Mouse (Mus musculus) ES-Bruce4 (cell line): ENCODE measurements at regions not wholly inside any gene's neighbourhood (a gene's known extent, or its start where the extent isn't known, plus 50 kb on each side); places are given as distances from the start of the nearest gene placed in this dataset.

Experiments used
- H3K27ac ChIP-seq: 2 replicates; pipeline ENCODE4 v1.5.1; 2012; ENCODE audit warnings: low read length, inconsistent platforms; ENCODE audit not compliant: insufficient read depth
- H3K27me3 ChIP-seq: 2 replicates; pipeline ENCODE4 v1.6.1; 2012; ENCODE audit warnings: mild to moderate bottlenecking, low read length, inconsistent platforms; ENCODE audit not compliant: control insufficient read depth, poor library complexity, insufficient read depth, severe bottlenecking
- H3K36me3 ChIP-seq: 2 replicates; pipeline ENCODE4 v1.6.1; 2012; ENCODE audit warnings: inconsistent platforms, mild to moderate bottlenecking, low read length, moderate library complexity; ENCODE audit not compliant: control insufficient read depth, poor library complexity, insufficient read depth, severe bottlenecking
- H3K4me1 ChIP-seq: one replicate; pipeline ENCODE4 v1.8.1; 2011; ENCODE audit warnings: low read length; ENCODE audit not compliant: control insufficient read depth, insufficient read depth
- H3K4me3 ChIP-seq: 2 replicates; pipeline ENCODE4 v1.5.1; 2011; ENCODE audit warnings: low read depth, mild to moderate bottlenecking, low read length
- H3K9ac ChIP-seq: 2 replicates; pipeline ENCODE4 v1.6.1; 2012; ENCODE audit warnings: low read depth, mild to moderate bottlenecking, inconsistent platforms; ENCODE audit not compliant: poor library complexity, severe bottlenecking
- H3K9me3 ChIP-seq: replicated peaks from 2 replicates; pipeline ENCODE4 v1.6.1; 2012; ENCODE audit warnings: mild to moderate bottlenecking, low read length, inconsistent platforms; ENCODE audit not compliant: control insufficient read depth, poor library complexity, insufficient read depth, severe bottlenecking
- CTCF ChIP-seq: IDR thresholded peaks from one replicate; pipeline ENCODE4 v1.8.1; 2011; ENCODE audit warnings: low read depth, low read length
- EP300 ChIP-seq: IDR thresholded peaks from 2 replicates; pipeline ENCODE4 v1.6.1; 2011; ENCODE audit warnings: low read depth, low read length; ENCODE audit not compliant: insufficient read depth
- POLR2A ChIP-seq: IDR thresholded peaks from one replicate; pipeline ENCODE4 v1.8.1; 2011; ENCODE audit warnings: low read length; ENCODE audit not compliant: insufficient read depth

- Histone ChIP-seq H3K36me3 (no peaks in the 10 kb centered on the region), H3K9ac (no peak overlapping the region), H3K27me3 (no peaks in the 10 kb centered on the region), H3K27ac (no peak overlapping the region), H3K4me1 (no peaks in the 10 kb centered on the region), H3K4me3 (no peak overlapping the region), H3K9me3 (no peaks in the 10 kb centered on the region)
- TF ChIP-seq EP300 (no peak), POLR2A (no peak), CTCF (no peak)
Measured at GRCm38 (mm10) chr10:21789847-21790530, 92.0 kb upstream of the Sgk1 start.

DNA sequence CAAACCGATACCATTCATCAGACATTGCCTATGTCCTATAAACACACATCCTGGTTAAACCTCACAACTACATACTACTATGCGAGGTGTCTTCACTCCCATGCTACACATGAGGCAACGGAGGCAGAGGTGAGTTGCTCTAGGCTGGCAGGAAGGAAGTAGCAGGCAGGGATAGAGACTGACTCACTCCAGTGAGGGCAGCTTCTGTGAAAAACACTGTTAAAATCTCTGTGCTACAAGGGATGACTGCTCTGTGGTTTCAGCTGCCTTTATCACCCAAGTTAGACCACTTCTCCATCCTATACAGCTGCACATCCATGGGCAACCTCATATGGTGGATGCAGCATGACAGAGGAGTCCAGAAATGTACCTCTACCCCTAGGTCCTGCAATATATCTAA lies 91.0 kb upstream of the Sgk1 start:
- H3K4me3 ChIP-seq: no peak overlapping the region
- H3K36me3 ChIP-seq: no peaks in the 10 kb centered on the region
- H3K9me3 ChIP-seq: no peaks in the 10 kb centered on the region
- TF ChIP-seq CTCF: no peak
- H3K4me1 ChIP-seq: no peaks in the 10 kb centered on the region
- H3K27ac ChIP-seq: no peak overlapping the region
- H3K9ac ChIP-seq: no peak overlapping the region
- no peaks in the 10 kb centered on the region for H3K27me3 ChIP-seq

DNA sequence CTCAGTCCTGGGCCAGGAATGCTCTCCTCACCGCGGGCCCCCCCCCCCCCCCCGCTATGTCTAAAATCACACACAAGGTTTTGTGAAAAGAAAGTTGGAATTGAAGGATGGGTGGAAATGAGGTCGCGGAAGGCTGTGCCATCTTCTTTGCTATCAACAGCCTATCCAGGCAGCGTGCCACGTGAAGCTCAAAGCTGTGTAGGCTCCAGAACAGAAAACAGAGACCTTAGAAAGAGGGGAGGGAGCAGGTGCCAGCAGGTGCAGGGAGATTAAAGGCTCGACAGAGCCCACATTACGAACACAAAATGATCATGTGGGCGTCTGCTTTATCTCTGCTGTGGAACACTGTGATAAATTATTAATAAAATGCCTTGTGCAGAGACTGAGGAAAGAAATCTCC lies 89.6 kb upstream of the Sgk1 start:
- H3K4me1 ChIP-seq: no peaks in the 10 kb centered on the region
- TF ChIP-seq POLR2A: no peak
- no peak for TF ChIP-seq EP300
- no peak for TF ChIP-seq CTCF
- no peaks in the 10 kb centered on the region for H3K36me3 ChIP-seq
- H3K27ac ChIP-seq: no peak overlapping the region
- H3K27me3 ChIP-seq: no peaks in the 10 kb centered on the region
- no peak overlapping the region for H3K9ac ChIP-seq
- no peaks in the 10 kb centered on the region for H3K9me3 ChIP-seq
- H3K4me3 ChIP-seq: no peak overlapping the region

DNA sequence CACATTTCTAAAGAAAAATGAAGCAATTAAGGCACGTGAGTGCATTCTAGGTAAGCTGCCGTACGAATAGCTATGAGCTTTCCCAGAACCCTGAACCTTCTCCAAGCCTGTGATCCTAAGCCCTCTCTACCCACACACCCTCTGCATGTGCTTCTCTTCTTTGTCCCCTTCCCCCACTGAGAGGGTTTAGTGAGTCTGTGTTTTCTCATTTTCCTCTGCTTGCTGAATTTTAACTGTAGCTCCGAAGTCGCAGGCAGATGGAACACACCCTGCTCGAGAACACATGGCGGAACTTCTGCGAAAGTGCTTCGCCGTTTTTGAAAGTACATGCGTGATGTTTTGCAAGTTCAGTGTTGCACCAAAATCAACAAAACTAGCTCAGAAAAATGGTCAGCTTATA lies 88.3 kb upstream of the Sgk1 start:
- Histone ChIP-seq H3K9me3 (no peaks in the 10 kb centered on the region), H3K4me1 (no peaks in the 10 kb centered on the region), H3K27ac (no peak overlapping the region), H3K27me3 (no peaks in the 10 kb centered on the region), H3K36me3 (no peaks in the 10 kb centered on the region), H3K9ac (no peak overlapping the region), H3K4me3 (no peak overlapping the region)
- TF ChIP-seq CTCF (no peak), EP300 (no peak), POLR2A (no peak)

GRCm38 (mm10) chr10:21796386-21796785 lies 85.6 kb upstream of the Sgk1 start:
- no peak overlapping the region for H3K9ac ChIP-seq
- no peaks in the 10 kb centered on the region for H3K27me3 ChIP-seq

GRCm38 (mm10) chr10:21798103-21798502 lies 83.9 kb upstream of the Sgk1 start:
- TF ChIP-seq POLR2A (no peak), CTCF (no peak), EP300 (no peak)

More at GRCm38 (mm10) chr10:21796386-21796785, 85.6 kb upstream of the Sgk1 start:
- no peak overlapping the region for H3K4me3 ChIP-seq
- H3K4me1 ChIP-seq: no peaks in the 10 kb centered on the region
- no peak overlapping the region for H3K27ac ChIP-seq
- H3K36me3 ChIP-seq: no peaks in the 10 kb centered on the region
- TF ChIP-seq POLR2A (no peak), EP300 (no peak), CTCF (no peak)
- H3K9me3 ChIP-seq: no peaks in the 10 kb centered on the region

More at GRCm38 (mm10) chr10:21798103-21798502, 83.9 kb upstream of the Sgk1 start:
- Histone ChIP-seq H3K36me3 (no peaks in the 10 kb centered on the region), H3K4me1 (no peaks in the 10 kb centered on the region), H3K9ac (no peak overlapping the region), H3K4me3 (no peak overlapping the region), H3K27me3 (no peaks in the 10 kb centered on the region), H3K27ac (no peak overlapping the region), H3K9me3 (no peaks in the 10 kb centered on the region)
